Comparison of ENCODE assay signal across 21 mouse cellular contexts in genomic region chr11:11800304-11800703, GRCm38 (mm10). TPM values are rescaled to one million over a fixed set of nuclear protein-coding genes. Genes with fewer than 3 reads are reported as not detected.
DNase-seq lines count a peak whose midpoint lies in the region; ATAC-seq and TF ChIP-seq lines count a peak whose summit lies in the region.
"Had no signal": no experiment of that assay in that cellular context is flagged by ENCODE, and none has a peak within 500 bp of the region (broad histone marks: within the 10 kb centered on the region; RNA-seq: fewer than 3 reads in every experiment).

No protein-coding gene starts in this region.

- H3K36me3 ChIP-seq in heart, embryonic 10.5 days: peaks cover 83% of the 10 kb centered on the region
- H3K36me3 ChIP-seq in CH12.LX (replicated peaks in 1 of 2; ENCODE audit: control insufficient read depth in 1 of 2, insufficient read depth in 1 of 2, low read length in 1 of 2) (peaks cover 54 to 84% of the 10 kb centered on the region in 2 experiments), G1E (replicated peaks) (peaks cover 75% of the 10 kb centered on the region)

- no peak for TF ChIP-seq POLR2A in CH12.LX (IDR thresholded peaks at IDR 0.05; ENCODE audit: low read depth, low read length)

- no peak for TF ChIP-seq EP300 in CH12.LX (IDR thresholded peaks at IDR 0.05; ENCODE audit: low read length)

- H3K79me2 ChIP-seq in CH12.LX (replicated peaks; ENCODE audit: control insufficient read depth, extremely low read depth, insufficient read depth, poor library complexity, severe bottlenecking): peaks cover 56% of the 10 kb centered on the region

- no peak for TF ChIP-seq RAD21 in CH12.LX (IDR thresholded peaks at IDR 0.05; ENCODE audit: low read depth, low read length)

- H3K27ac ChIP-seq in heart, embryonic 10.5 days: no peak overlapping the region
- H3K27ac ChIP-seq in CH12.LX (ENCODE audit: insufficient read depth, low read depth): no peak overlapping the region
- H3K27ac ChIP-seq: embryonic facial prominence, embryonic 10.5 days; embryonic facial prominence, embryonic 12.5 days; forebrain, embryonic 13.5 days; forebrain, embryonic 15.5 days had no signal

- 0 out of 2 replicates have a peak overlapping the region, but pooled peaks have one; percentile 21 for H3K4me2 ChIP-seq in CH12.LX (ENCODE audit: insufficient read depth, low read depth, poor library complexity, severe bottlenecking)
- H3K4me2 ChIP-seq: embryonic facial prominence, embryonic 12.5 days; forebrain, embryonic 13.5 days; forebrain, embryonic 15.5 days had no signal

- peak; percentile 24 for DNase-seq in heart, embryonic 10.5 days (ENCODE audit: low spot score)
- no peak for DNase-seq in heart, adult 9 months (ENCODE audit: low spot score in 2 of 2)
- DNase-seq in CH12.LX (ENCODE audit: extremely low read depth) (no peak), G1E (ENCODE audit: low spot score) (no peak)
- DNase-seq in layer of hippocampus, postnatal 14 days (ENCODE audit: low spot score in 2 of 2): no peak
- DNase-seq in left cerebral cortex, postnatal 14 days (ENCODE audit: low spot score in 2 of 2): no peak
- DNase-seq: adrenal gland, adult 8-10 months; adrenal gland, postnatal 14 days; adrenal gland, postnatal 36 days; cerebellum, adult 11-12 months; cerebellum, adult 2 months; cerebellum, adult 9-10 months; cerebellum, postnatal 10 days; cerebellum, postnatal 25 days; forebrain, postnatal 0 days had no signal

- H3K27me3 ChIP-seq in heart, embryonic 10.5 days (ENCODE audit: insufficient read depth, poor library complexity, severe bottlenecking): no peaks in the 10 kb centered on the region
- H3K27me3 ChIP-seq in CH12.LX (replicated peaks) (no peaks in the 10 kb centered on the region), G1E (ENCODE audit: insufficient read depth, low read length) (no peaks in the 10 kb centered on the region)
- H3K27me3 ChIP-seq: embryonic facial prominence, embryonic 12.5 days; forebrain, embryonic 13.5 days; forebrain, embryonic 15.5 days; Patski had no signal

- dilution Hi-C loops in CH12.LX (cut with MboI; ENCODE audit: extremely low pct_ligation_motif_present, extremely low pct_unique_long_range_greater_than_20kb, low sequenced_read_pairs): loop anchor here (25.0 kb wide), 1 partner anchor 162 kb away; no protein-coding TSS in a partner anchor

- peaks cover 5% of the 10 kb centered on the region; the same call in 1 of the 2 replicates for H3K4me1 ChIP-seq in heart, embryonic 10.5 days
- peaks cover 4 to 71% of the 10 kb centered on the region in 2 experiments; a peak in 3 of 4 replicates for H3K4me1 ChIP-seq in CH12.LX (ENCODE audit: control insufficient read depth in 1 of 2, insufficient read depth in 2 of 2)
- peaks cover 41% of the 10 kb centered on the region for H3K4me1 ChIP-seq in G1E (ENCODE audit: insufficient read depth, low read depth, low read length)
- H3K4me1 ChIP-seq: embryonic facial prominence, embryonic 10.5 days; embryonic facial prominence, embryonic 12.5 days; forebrain, embryonic 13.5 days; forebrain, embryonic 15.5 days had no signal

- no peaks in the 10 kb centered on the region for H3K9me3 ChIP-seq in heart, embryonic 10.5 days
- no peaks in the 10 kb centered on the region for H3K9me3 ChIP-seq in CH12.LX (replicated peaks; ENCODE audit: low read length)
- H3K9me3 ChIP-seq in G1E (replicated peaks): no peaks in the 10 kb centered on the region
- H3K9me3 ChIP-seq: embryonic facial prominence, embryonic 10.5 days; embryonic facial prominence, embryonic 12.5 days; forebrain, embryonic 13.5 days; forebrain, embryonic 15.5 days had no signal

- H3K4me3 ChIP-seq in heart, embryonic 10.5 days: no peak overlapping the region
- H3K4me3 ChIP-seq in CH12.LX (replicated peaks in 1 of 3; ENCODE audit: low read depth in 2 of 3, low read length in 2 of 3, poor library complexity in 1 of 3): no peak overlapping the region
- H3K4me3 ChIP-seq in G1E (ENCODE audit: low read depth, low read length): no peak overlapping the region; the same call in 1 of the 2 replicates
- H3K4me3 ChIP-seq: embryonic facial prominence, embryonic 10.5 days; embryonic facial prominence, embryonic 12.5 days; forebrain, embryonic 13.5 days; forebrain, embryonic 15.5 days had no signal

- TF ChIP-seq CTCF in CH12.LX (conservative IDR thresholded peaks at IDR 0.05 in 1 of 2, IDR thresholded peaks at IDR 0.05 in 1 of 2; ENCODE audit: low read depth in 2 of 2, low read length in 2 of 2): no peak
- no peak for TF ChIP-seq CTCF in G1E (IDR thresholded peaks at IDR 0.05; ENCODE audit: low read depth, low read length)

- H3K9ac ChIP-seq in CH12.LX (ENCODE audit: insufficient read depth, low read depth): no peak overlapping the region; the same call in 1 of the 2 replicates
- H3K9ac ChIP-seq: embryonic facial prominence, embryonic 12.5 days; forebrain, embryonic 13.5 days; forebrain, embryonic 15.5 days; forebrain, postnatal 0 days had no signal

- WGBS in heart, embryonic 10.5 days: 96% methylated on average over 3 of the region's 3 CpGs

- ATAC-seq in G1E (ENCODE audit: extremely low read depth, insufficient number of reproducible peaks, low FRiP score, poor library complexity, severe bottlenecking): 0 out of 2 replicates have a peak, but pooled peaks have one; percentile 15
- ATAC-seq: activated CD4-positive, CD25-positive, alpha-beta regulatory T cell, adult 4 months; forebrain, embryonic 13.5 days; forebrain, embryonic 15.5 days; forebrain, postnatal 0 days; Patski had no signal

- in situ Hi-C loops in CH12.LX (cut with MboI; ENCODE audit: low pct_ligation_motif_present, low pct_unique_long_range_greater_than_20kb, low sequenced_read_pairs): loop anchor here (25.0 kb wide), 3 partner anchors 412 to 737 kb away; no protein-coding TSS in a partner anchor

- intact Hi-C loops in left cerebral cortex, postnatal 14 days (cut with DNase I): no loop called here

TF ChIP-seq in CH12.LX, 34 proteins besides CTCF, POLR2A, EP300 and RAD21:
- TF ChIP-seq BHLHE40 (IDR thresholded peaks at IDR 0.05; ENCODE audit: low read depth, low read length) (no peak), SIN3A (IDR thresholded peaks at IDR 0.05; ENCODE audit: low read length) (no peak), SMC3 (IDR thresholded peaks at IDR 0.05; ENCODE audit: low read depth, low read length) (no peak), USF1 (IDR thresholded peaks at IDR 0.05; ENCODE audit: low read depth, low read length) (no peak), CHD2 (IDR thresholded peaks at IDR 0.05; ENCODE audit: low read length) (no peak), GABPA (IDR thresholded peaks at IDR 0.05; ENCODE audit: insufficient replicate concordance, low read depth, low read length) (no peak), IRF4 (IDR thresholded peaks at IDR 0.05; ENCODE audit: low read depth, low read length) (no peak), USF2 (conservative IDR thresholded peaks at IDR 0.05; ENCODE audit: low read depth, low read length) (no peak), TBP (conservative IDR thresholded peaks at IDR 0.05; ENCODE audit: low read depth, low read length) (no peak), E2F4 (IDR thresholded peaks at IDR 0.05; ENCODE audit: insufficient replicate concordance, low read depth, low read length) (no peak), KAT2A (IDR thresholded peaks at IDR 0.05; ENCODE audit: insufficient replicate concordance, low read length) (no peak)

RNA-seq across cellular contexts. Expression of gene Fignl1, which starts 8.5 kb away (rescaled TPM):
- 94.9 and 96.4 TPM in 2 replicates for polyA plus RNA-seq in heart, embryonic 10.5 days (2016; fragmentation: Nextera tagmentation; extraction: Ambion mirVana)
- total RNA-seq in CH12.LX (2012; rRNA removed): 82.8 and 98.5 TPM in 2 replicates
- 189 TPM in 2 replicates for total RNA-seq in CH12.LX (2014; rRNA removed)
- 98.5 and 101 TPM in 2 replicates for polyA plus RNA-seq in CH12.LX (2012; ENCODE audit: insufficient read length, low read depth)
- total RNA-seq in G1E (2014; fragmentation: Nextera tagmentation): 97.4 and 139 TPM in 2 replicates
- total RNA-seq in G1E (2017): 103 and 120 TPM in 2 replicates
- polyA plus RNA-seq in G1E (2012): 1.8 and 3.6 TPM in 2 replicates
- 1 to 10 TPM; 1.0 to 2.1 TPM for total RNA-seq in layer of hippocampus, postnatal 14 days (2021)
- total RNA-seq in left cerebral cortex, postnatal 14 days (2021): under 1 TPM; 0.70 to 0.81 TPM

Comparison
In these comparisons a context has a peak if more than half of its experiments do, and no peak if none do; other contexts are left out.
1. RNA of gene Fignl1, which starts 8.5 kb away (total RNA-seq): 82.8 to 189 TPM in CH12.LX and 97.4 to 139 TPM in G1E; 1.0 to 2.1 TPM in layer of hippocampus, postnatal 14 days and 0.70 to 0.81 TPM in left cerebral cortex, postnatal 14 days; every median in the first group is over 10 times any median in the second.